Mouse (Mus musculus): ENCODE measurements around the gene Plekhg1. TPM values are rescaled to one million over a fixed set of nuclear protein-coding genes. Genes with fewer than 3 reads are reported as not detected.

The Plekhg1 gene
- polyA plus RNA-seq, 1 experiment from 2014 or later: 12.3 TPM

DNA sequence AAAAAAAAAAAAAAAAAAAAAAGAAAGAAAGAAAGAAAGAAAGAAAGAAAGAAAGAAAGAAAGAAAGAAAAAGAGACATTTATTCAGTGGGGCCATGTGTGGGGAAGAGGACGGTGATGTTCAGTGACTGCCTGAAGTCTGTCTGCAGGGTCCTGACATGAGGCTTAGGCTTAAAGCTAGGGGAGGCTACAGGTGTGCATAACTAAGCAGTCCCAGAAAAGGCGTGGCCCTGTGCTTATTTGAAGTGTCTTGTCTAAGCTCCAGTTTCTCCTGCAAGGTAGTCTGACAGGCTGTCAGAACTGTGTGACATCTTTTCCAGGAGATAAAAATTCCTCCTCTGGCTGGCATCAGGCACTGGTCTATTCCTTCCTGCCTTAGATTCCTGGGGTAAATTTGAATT is 37.6 kb upstream of the Plekhg1 start:
- H3K9ac ChIP-seq (ENCODE audit: low read depth, low read length): no peak overlapping the region
- 84% methylated on average over 2 of the region's 2 CpGs for WGBS
- H3K27me3 ChIP-seq (ENCODE audit: control insufficient read depth, insufficient read depth, low read length): no peaks in the 10 kb centered on the region

DNA sequence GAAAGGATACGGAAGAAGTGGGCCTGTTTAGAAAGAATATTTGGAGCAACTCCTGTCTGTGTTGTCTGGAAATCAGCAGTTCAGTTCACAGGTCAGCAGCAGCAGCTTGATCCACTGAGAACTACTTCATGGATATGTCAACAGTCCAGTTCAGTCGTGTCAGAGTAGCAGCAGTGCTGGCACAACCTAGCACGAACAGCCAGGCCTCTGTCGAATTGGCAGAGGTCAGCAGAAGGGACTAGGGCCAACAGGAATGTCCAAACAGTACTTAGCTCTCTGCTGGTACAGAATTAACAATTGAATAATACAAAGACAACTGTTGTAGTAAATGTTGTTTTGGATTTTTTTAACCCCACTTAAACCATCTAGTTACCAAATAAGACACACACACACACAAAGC is 33.9 kb upstream of the Plekhg1 start:
- Histone ChIP-seq H3K36me3 (ENCODE audit: control insufficient read depth, insufficient read depth, low read length) (no peaks in the 10 kb centered on the region), H3K27ac (ENCODE audit: low read depth, low read length) (no peak overlapping the region), H3K9ac (ENCODE audit: low read depth, low read length) (no peak overlapping the region), H3K9me3 (ENCODE audit: control insufficient read depth, low read length) (no peaks in the 10 kb centered on the region), H3K27me3 (ENCODE audit: control insufficient read depth, insufficient read depth, low read length) (no peaks in the 10 kb centered on the region), H3K4me1 (replicated peaks; ENCODE audit: control insufficient read depth, insufficient read depth, low read length) (no peaks in the 10 kb centered on the region), H3K4me2 (replicated peaks; ENCODE audit: low read depth, low read length) (no peak overlapping the region), H3K4me3 (ENCODE audit: low read depth, low read length) (no peak overlapping the region)
- 84% methylated on average over 4 of the region's 4 CpGs for WGBS
- DNase-seq (ENCODE audit: low spot score): no peak
- no peak for ATAC-seq (ENCODE audit: low FRiP score)

More for the DNA sequence above, 37.6 kb upstream of the Plekhg1 start:
- Histone ChIP-seq H3K27ac (ENCODE audit: low read depth, low read length) (no peak overlapping the region), H3K4me1 (replicated peaks; ENCODE audit: control insufficient read depth, insufficient read depth, low read length) (no peaks in the 10 kb centered on the region), H3K4me3 (ENCODE audit: low read depth, low read length) (no peak overlapping the region), H3K9me3 (ENCODE audit: control insufficient read depth, low read length) (no peaks in the 10 kb centered on the region), H3K4me2 (replicated peaks; ENCODE audit: low read depth, low read length) (no peak overlapping the region), H3K36me3 (ENCODE audit: control insufficient read depth, insufficient read depth, low read length) (no peaks in the 10 kb centered on the region)
- DNase-seq (ENCODE audit: low spot score) (no peak), ATAC-seq (ENCODE audit: low FRiP score) (no peak)

DNA sequence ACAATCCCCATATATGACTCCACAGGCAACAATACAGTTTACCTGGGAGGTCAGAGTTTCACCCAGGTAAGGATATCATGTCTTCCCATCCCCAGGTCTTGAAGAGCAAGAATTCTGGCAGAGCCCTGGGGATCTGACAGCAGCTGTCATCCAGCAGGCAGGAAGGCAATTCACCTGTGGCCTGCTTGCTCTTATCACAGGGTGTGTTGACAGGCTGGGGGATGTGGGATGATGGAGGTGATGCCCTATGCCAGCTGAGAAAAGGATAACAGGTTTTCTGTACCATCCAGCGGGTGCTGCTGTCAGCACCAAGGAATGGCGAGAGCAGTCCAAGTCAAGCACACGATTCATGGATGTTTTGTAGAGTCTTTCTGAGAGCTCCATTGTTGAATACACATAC is 30.1 kb upstream of the Plekhg1 start:
- ATAC-seq (ENCODE audit: low FRiP score) (no peak), DNase-seq (ENCODE audit: low spot score) (no peak)
- Histone ChIP-seq H3K9ac (ENCODE audit: low read depth, low read length) (no peak overlapping the region), H3K9me3 (ENCODE audit: control insufficient read depth, low read length) (no peaks in the 10 kb centered on the region), H3K4me2 (replicated peaks; ENCODE audit: low read depth, low read length) (no peak overlapping the region), H3K4me3 (ENCODE audit: low read depth, low read length) (no peak overlapping the region), H3K27me3 (ENCODE audit: control insufficient read depth, insufficient read depth, low read length) (no peaks in the 10 kb centered on the region), H3K4me1 (replicated peaks; ENCODE audit: control insufficient read depth, insufficient read depth, low read length) (no peaks in the 10 kb centered on the region), H3K27ac (ENCODE audit: low read depth, low read length) (no peak overlapping the region), H3K36me3 (ENCODE audit: control insufficient read depth, insufficient read depth, low read length) (no peaks in the 10 kb centered on the region)
- 80% methylated on average over 3 of the region's 3 CpGs for WGBS

DNA sequence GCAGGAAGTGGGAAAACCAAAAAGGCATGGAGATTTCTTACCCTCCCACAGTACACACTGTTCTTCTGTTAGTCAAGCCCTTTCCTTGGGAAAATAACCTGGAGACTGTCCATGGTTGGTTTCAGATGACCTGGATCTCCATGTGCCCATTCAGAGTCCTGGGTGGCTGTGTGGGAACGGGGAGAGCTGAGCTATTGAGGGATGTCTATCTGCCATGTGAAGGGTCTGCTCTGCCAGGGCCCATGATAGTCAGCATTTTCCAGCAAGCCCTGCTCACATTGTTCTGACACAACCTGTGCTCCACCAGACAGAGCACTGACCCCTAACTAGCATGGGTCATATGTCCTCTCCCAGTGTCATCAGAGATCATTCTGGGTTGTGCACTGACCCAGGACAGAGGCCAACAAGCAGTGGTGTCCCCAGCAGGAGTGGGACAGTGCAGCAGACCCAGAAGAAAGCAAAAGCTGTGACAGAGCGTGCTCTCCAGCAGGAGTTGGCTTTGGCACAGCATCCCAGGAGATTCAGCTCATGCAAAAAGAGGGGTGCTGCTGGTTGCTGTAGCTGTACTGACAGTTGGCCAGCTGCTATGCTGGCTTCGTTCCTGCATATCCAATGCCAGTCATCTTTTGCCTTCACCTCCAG is 24.7 kb upstream of the Plekhg1 start:
- 63% methylated on average over 3 of the region's 3 CpGs for WGBS
- no peaks in the 10 kb centered on the region for H3K36me3 ChIP-seq (ENCODE audit: control insufficient read depth, insufficient read depth, low read length)
- H3K4me1 ChIP-seq (replicated peaks; ENCODE audit: control insufficient read depth, insufficient read depth, low read length): no peaks in the 10 kb centered on the region
- H3K9me3 ChIP-seq (ENCODE audit: control insufficient read depth, low read length): no peaks in the 10 kb centered on the region
- no peak overlapping the region for H3K4me3 ChIP-seq (ENCODE audit: low read depth, low read length)
- no peak for DNase-seq (ENCODE audit: low spot score)
- no peak overlapping the region for H3K9ac ChIP-seq (ENCODE audit: low read depth, low read length)
- ATAC-seq (ENCODE audit: low FRiP score): no peak
- H3K27ac ChIP-seq (ENCODE audit: low read depth, low read length): no peak overlapping the region
- no peaks in the 10 kb centered on the region for H3K27me3 ChIP-seq (ENCODE audit: control insufficient read depth, insufficient read depth, low read length)
- H3K4me2 ChIP-seq (replicated peaks; ENCODE audit: low read depth, low read length): no peak overlapping the region

DNA sequence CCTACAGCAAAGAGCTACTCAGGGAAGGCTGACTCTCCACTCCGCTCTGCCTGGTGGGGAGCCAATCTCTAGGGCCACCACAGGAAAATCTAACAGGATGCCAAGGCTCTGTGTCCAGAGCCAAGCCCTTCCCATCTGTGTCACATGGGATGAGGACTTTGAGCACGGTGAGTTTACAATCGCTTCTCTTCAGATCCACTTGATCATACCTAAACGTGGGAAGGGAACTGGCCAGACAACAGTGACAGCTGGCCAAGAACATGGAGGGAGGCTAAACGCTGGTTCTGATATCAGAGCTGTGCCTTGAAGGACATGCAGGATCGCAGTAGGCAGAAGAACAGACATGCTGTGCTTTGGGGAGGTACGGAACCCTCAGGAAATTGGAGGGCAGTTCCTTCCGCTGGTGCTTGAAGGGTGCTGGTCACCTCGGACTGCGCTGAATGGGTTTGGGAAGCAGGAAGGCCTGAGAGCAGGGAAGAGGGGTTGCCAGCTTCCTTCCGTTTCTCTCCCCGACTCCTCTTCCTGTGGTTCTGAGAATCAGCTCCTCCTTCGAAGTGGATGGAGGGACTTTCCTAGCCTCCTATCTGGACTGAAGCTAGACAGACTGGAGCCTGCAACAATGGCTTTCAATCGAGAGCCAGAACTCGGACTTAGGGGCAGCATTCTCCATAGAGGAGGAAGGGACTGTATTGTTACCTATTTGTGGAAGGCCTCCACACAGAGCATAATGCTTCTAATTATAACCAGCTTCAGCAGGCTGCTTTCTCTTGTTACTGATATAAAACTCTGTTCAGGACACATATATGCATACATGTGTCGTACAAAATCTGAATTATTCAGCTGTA is 21.9 kb upstream of the Plekhg1 start:
- DNase-seq (ENCODE audit: low spot score): no peak
- H3K4me1 ChIP-seq (replicated peaks; ENCODE audit: control insufficient read depth, insufficient read depth, low read length): no peaks in the 10 kb centered on the region
- ATAC-seq (ENCODE audit: low FRiP score): no peak
- WGBS: 79% methylated on average over 16 of the region's 16 CpGs
- H3K36me3 ChIP-seq (ENCODE audit: control insufficient read depth, insufficient read depth, low read length): no peaks in the 10 kb centered on the region
- H3K27me3 ChIP-seq (ENCODE audit: control insufficient read depth, insufficient read depth, low read length): no peaks in the 10 kb centered on the region
- no peak overlapping the region for H3K27ac ChIP-seq (ENCODE audit: low read depth, low read length)
- H3K9ac ChIP-seq (ENCODE audit: low read depth, low read length): no peak overlapping the region
- no peaks in the 10 kb centered on the region for H3K9me3 ChIP-seq (ENCODE audit: control insufficient read depth, low read length)
- no peak overlapping the region for H3K4me3 ChIP-seq (ENCODE audit: low read depth, low read length)
- H3K4me2 ChIP-seq (replicated peaks; ENCODE audit: low read depth, low read length): no peak overlapping the region

DNA sequence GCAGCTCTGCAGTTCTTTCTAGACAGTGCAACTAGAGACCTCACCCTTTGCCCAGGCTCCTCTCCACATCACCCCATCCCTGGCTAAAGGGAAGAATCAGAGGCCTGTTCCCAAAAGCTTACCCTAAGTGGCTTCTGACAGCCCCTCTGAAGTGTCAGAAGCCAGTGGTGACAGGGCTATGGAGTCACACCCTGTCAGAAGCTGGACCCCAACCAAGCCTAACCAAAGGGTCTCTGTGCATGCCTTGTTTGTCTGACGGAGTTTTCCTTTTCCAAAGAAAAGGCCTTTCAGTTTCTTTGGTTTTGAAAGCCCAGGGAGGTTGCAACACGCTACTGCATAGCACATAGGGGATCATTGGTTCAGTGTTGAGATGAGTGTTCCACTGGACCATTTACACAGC is 19.9 kb upstream of the Plekhg1 start:
- Histone ChIP-seq H3K27ac (ENCODE audit: low read depth, low read length) (no peak overlapping the region), H3K27me3 (ENCODE audit: control insufficient read depth, insufficient read depth, low read length) (no peaks in the 10 kb centered on the region), H3K9me3 (ENCODE audit: control insufficient read depth, low read length) (no peaks in the 10 kb centered on the region), H3K4me2 (replicated peaks; ENCODE audit: low read depth, low read length) (no peak overlapping the region), H3K36me3 (ENCODE audit: control insufficient read depth, insufficient read depth, low read length) (no peaks in the 10 kb centered on the region), H3K4me1 (replicated peaks; ENCODE audit: control insufficient read depth, insufficient read depth, low read length) (no peaks in the 10 kb centered on the region), H3K9ac (ENCODE audit: low read depth, low read length) (no peak overlapping the region), H3K4me3 (ENCODE audit: low read depth, low read length) (no peak overlapping the region)
- ATAC-seq (ENCODE audit: low FRiP score) (no peak), DNase-seq (ENCODE audit: low spot score) (no peak)
- 69% methylated on average over 2 of the region's 2 CpGs for WGBS

DNA sequence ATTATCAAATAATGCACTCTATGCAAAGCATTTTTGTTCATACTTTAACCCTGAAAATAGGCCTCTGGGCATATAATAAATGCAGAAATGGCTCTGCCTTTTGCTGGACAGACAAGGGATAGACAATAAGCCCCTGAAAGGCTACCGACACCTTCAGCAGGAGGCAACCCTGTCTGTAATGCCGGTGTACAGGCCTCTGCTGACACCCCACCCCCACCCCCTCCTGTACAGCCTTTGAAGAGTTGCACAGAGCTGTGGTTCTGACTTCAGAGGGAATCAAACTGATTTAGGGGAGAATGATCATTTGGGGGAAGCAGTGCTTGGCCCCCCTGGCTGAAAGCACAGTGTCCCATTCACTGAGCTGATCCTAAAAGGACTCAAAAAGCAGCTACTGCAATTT is 17.8 kb upstream of the Plekhg1 start:
- no peak overlapping the region for H3K27ac ChIP-seq (ENCODE audit: low read depth, low read length)
- H3K27me3 ChIP-seq (ENCODE audit: control insufficient read depth, insufficient read depth, low read length): no peaks in the 10 kb centered on the region
- H3K36me3 ChIP-seq (ENCODE audit: control insufficient read depth, insufficient read depth, low read length): no peaks in the 10 kb centered on the region
- no peaks in the 10 kb centered on the region for H3K4me1 ChIP-seq (replicated peaks; ENCODE audit: control insufficient read depth, insufficient read depth, low read length)
- H3K4me3 ChIP-seq (ENCODE audit: low read depth, low read length): no peak overlapping the region
- ATAC-seq (ENCODE audit: low FRiP score): peak; percentile 60
- H3K4me2 ChIP-seq (replicated peaks; ENCODE audit: low read depth, low read length): no peak overlapping the region
- no peak for DNase-seq (ENCODE audit: low spot score)
- WGBS: 26% methylated on average over 2 of the region's 2 CpGs
- H3K9me3 ChIP-seq (ENCODE audit: control insufficient read depth, low read length): no peaks in the 10 kb centered on the region
- H3K9ac ChIP-seq (ENCODE audit: low read depth, low read length): no peak overlapping the region

DNA sequence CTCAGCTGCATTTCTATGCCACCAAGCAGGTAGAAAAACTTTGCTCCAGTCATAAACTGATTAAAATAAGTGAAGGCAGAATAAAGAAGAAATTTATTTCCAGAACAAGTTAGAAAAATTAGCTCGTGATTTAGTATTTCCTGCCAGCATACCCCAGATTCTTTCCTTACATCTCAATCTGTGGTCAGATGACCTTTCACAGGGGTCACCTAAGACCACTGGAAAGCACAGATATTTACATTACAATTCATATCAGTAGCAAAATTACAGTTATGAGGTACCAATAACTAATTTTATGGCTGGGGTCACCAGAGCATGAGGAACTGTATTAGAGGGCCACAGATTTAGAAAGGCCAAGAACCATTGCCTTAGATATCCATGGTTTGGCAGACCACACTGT is 15.5 kb upstream of the Plekhg1 start:
- Histone ChIP-seq H3K4me3 (ENCODE audit: low read depth, low read length) (no peak overlapping the region), H3K9me3 (ENCODE audit: control insufficient read depth, low read length) (no peaks in the 10 kb centered on the region), H3K36me3 (ENCODE audit: control insufficient read depth, insufficient read depth, low read length) (no peaks in the 10 kb centered on the region), H3K27me3 (ENCODE audit: control insufficient read depth, insufficient read depth, low read length) (no peaks in the 10 kb centered on the region), H3K27ac (ENCODE audit: low read depth, low read length) (no peak overlapping the region), H3K9ac (ENCODE audit: low read depth, low read length) (no peak overlapping the region), H3K4me2 (replicated peaks; ENCODE audit: low read depth, low read length) (no peak overlapping the region), H3K4me1 (replicated peaks; ENCODE audit: control insufficient read depth, insufficient read depth, low read length) (no peaks in the 10 kb centered on the region)
- WGBS: 68% methylated on average over 1 of the region's 1 CpGs
- no peak for DNase-seq (ENCODE audit: low spot score)
- no peak for ATAC-seq (ENCODE audit: low FRiP score)

DNA sequence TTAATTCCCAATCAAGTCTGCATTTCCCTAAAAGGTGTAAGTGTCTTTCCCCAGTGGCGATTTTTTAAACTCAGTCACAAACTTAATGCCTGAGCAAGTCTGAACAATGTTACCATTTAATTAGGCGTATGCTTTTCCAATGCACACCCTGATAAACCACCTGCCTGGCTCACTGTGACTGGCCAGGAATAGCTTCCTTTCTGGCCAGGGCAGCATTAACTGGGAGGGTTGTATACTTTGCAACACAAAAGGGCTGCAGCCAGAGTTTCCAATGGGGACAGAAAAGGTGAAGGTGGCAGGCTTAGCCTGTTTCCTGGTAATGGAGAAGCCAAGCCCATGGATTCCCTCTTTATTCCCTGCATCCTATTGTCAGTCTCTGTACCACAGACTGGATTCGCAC is 10.5 kb upstream of the Plekhg1 start:
- Histone ChIP-seq H3K9ac (ENCODE audit: low read depth, low read length) (no peak overlapping the region), H3K4me1 (replicated peaks; ENCODE audit: control insufficient read depth, insufficient read depth, low read length) (no peaks in the 10 kb centered on the region), H3K36me3 (ENCODE audit: control insufficient read depth, insufficient read depth, low read length) (no peaks in the 10 kb centered on the region), H3K27me3 (ENCODE audit: control insufficient read depth, insufficient read depth, low read length) (no peaks in the 10 kb centered on the region), H3K4me3 (ENCODE audit: low read depth, low read length) (no peak overlapping the region), H3K4me2 (replicated peaks; ENCODE audit: low read depth, low read length) (no peak overlapping the region), H3K9me3 (ENCODE audit: control insufficient read depth, low read length) (no peaks in the 10 kb centered on the region), H3K27ac (ENCODE audit: low read depth, low read length) (no peak overlapping the region)
- DNase-seq (ENCODE audit: low spot score) (no peak), ATAC-seq (ENCODE audit: low FRiP score) (no peak)
- WGBS: 58% methylated on average over 3 of the region's 3 CpGs
